Mouse (Mus musculus): ENCODE results near the gene Ift20. TPM values are rescaled to one million over a fixed set of nuclear protein-coding genes. Genes with fewer than 3 reads are reported as not detected.
"Not testable (repeated sequence)": the region's sequence is repeated elsewhere in the genome, so short reads cannot be mapped to it uniquely, and the experiment has no call there.

Ift20 gene
- polyA plus RNA-seq, 1 experiment = 98.4 TPM

GRCm38 (mm10) chr11:78566775-78567174, 30.6 kb downstream of the Ift20 start:
- no peak for DNase-seq (ENCODE audit: low read depth)

GRCm38 (mm10) chr11:78567614-78568013, 31.5 kb downstream of the Ift20 start:
- DNase-seq (ENCODE audit: low read depth) = no peak

GRCm38 (mm10) chr11:78568827-78569226, 32.7 kb downstream of the Ift20 start:
- no peak for DNase-seq (ENCODE audit: low read depth)

GRCm38 (mm10) chr11:78569806-78570205, 33.6 kb downstream of the Ift20 start:
- DNase-seq (ENCODE audit: low read depth) = no peak

- DNase-seq (ENCODE audit: low read depth) = no peak
Observed at GRCm38 (mm10) chr11:78571441-78571840, 35.3 kb downstream of the Ift20 start.

GRCm38 (mm10) chr11:78571854-78572253, 35.7 kb downstream of the Ift20 start:
- no peak for DNase-seq (ENCODE audit: low read depth)

GRCm38 (mm10) chr11:78574031-78574430, 37.9 kb downstream of the Ift20 start:
- DNase-seq (ENCODE audit: low read depth) = not testable (repeated sequence)

GRCm38 (mm10) chr11:78574536-78574935, 38.4 kb downstream of the Ift20 start:
- no peak for DNase-seq (ENCODE audit: low read depth)

GRCm38 (mm10) chr11:78574975-78575374, 38.8 kb downstream of the Ift20 start:
- DNase-seq (ENCODE audit: low read depth) = no peak

GRCm38 (mm10) chr11:78582848-78583247, 46.7 kb downstream of the Ift20 start:
- no peak for DNase-seq (ENCODE audit: low read depth)

GRCm38 (mm10) chr11:78586099-78586498, 49.9 kb downstream of the Ift20 start:
- no peak for DNase-seq (ENCODE audit: low read depth)

GRCm38 (mm10) chr11:78587677-78588076, 51.5 kb downstream of the Ift20 start:
- DNase-seq (ENCODE audit: low read depth) = not testable (repeated sequence)

Other genes with a start within 250 kb of the Ift20 start
- 0.13 and 0.20 TPM in 2 replicates for gene BC030499, start 245.5 kb upstream of the Ift20 start, polyA plus RNA-seq (2012; rRNA removed)
- 1.2 and 1.4 TPM in 2 replicates for gene Spag5, start 234.8 kb upstream of the Ift20 start, polyA plus RNA-seq (2012; rRNA removed)
- 34.4 and 59.8 TPM in 2 replicates for gene Aldoc, start 213.4 kb upstream of the Ift20 start, polyA plus RNA-seq (2012; rRNA removed)
- 69.5 and 94.1 TPM in 2 replicates for gene Pigs, start 207.9 kb upstream of the Ift20 start, polyA plus RNA-seq (2012; rRNA removed)
- 84.3 and 193 TPM in 2 replicates for gene Unc119, start 192.9 kb upstream of the Ift20 start, polyA plus RNA-seq (2012; rRNA removed)
- gene Foxn1, start 149.8 kb upstream of the Ift20 start, polyA plus RNA-seq (2012; rRNA removed) = not detected in 2 replicates
- 8.7 and 12.2 TPM in 2 replicates for gene Slc13a2, start 114.1 kb upstream of the Ift20 start, polyA plus RNA-seq (2012; rRNA removed)
- gene Slc46a1, start 70.7 kb upstream of the Ift20 start, polyA plus RNA-seq (2012; rRNA removed) = 58.5 and 77.0 TPM in 2 replicates
- gene Sarm1, start 38.6 kb upstream of the Ift20 start, polyA plus RNA-seq (2012; rRNA removed) = 4.1 and 5.8 TPM in 2 replicates
- 17.1 and 23.1 TPM in 2 replicates for gene Vtn, start 37.3 kb upstream of the Ift20 start, polyA plus RNA-seq (2012; rRNA removed)
- not detected in 2 replicates for gene Sebox, start 32.9 kb upstream of the Ift20 start, polyA plus RNA-seq (2012; rRNA removed)
- 20.4 and 20.5 TPM in 2 replicates for gene Tmem199, start 24.2 kb upstream of the Ift20 start, polyA plus RNA-seq (2012; rRNA removed)
- 77.0 and 81.6 TPM in 2 replicates for gene Poldip2, start 24.2 kb upstream of the Ift20 start, polyA plus RNA-seq (2012; rRNA removed)
- gene Tnfaip1, start within 50 bp of the Ift20 start, polyA plus RNA-seq (2012; rRNA removed) = 42.1 and 46.2 TPM in 2 replicates
- gene Tmem97, start 14.4 kb downstream of the Ift20 start, polyA plus RNA-seq (2012; rRNA removed) = 28.2 and 31.0 TPM in 2 replicates
- 17.4 and 18.5 TPM in 2 replicates for gene Nlk, start 161.0 kb downstream of the Ift20 start, polyA plus RNA-seq (2012; rRNA removed)
- gene Ccnq, start 215.4 kb downstream of the Ift20 start, polyA plus RNA-seq (2012; rRNA removed) = 39.0 and 44.3 TPM in 2 replicates